Mouse (Mus musculus) hindbrain, embryonic 10.5 days (tissue): ENCODE results near the gene Map4. TPM values are rescaled to one million over a fixed set of nuclear protein-coding genes. Genes with fewer than 3 reads are reported as not detected.

Experiments
- DNase-seq: peaks from one replicate; pipeline ENCODE4 v3.0.0-alpha.2; 2017; ENCODE audit warnings: low spot score
- H3K27ac ChIP-seq: fragments of 300-500 bp; sonication (generic); 2 replicates; pipeline ENCODE4 v1.5.1; 2016; ENCODE audit warnings: mild to moderate bottlenecking, moderate library complexity
- H3K27me3 ChIP-seq: fragments of 300-500 bp; sonication (generic); 2 replicates; pipeline ENCODE4 v1.6.1; 2016; ENCODE audit warnings: mild to moderate bottlenecking; ENCODE audit not compliant: poor library complexity, insufficient read depth, severe bottlenecking
- H3K36me3 ChIP-seq: fragments of 300-500 bp; sonication (generic); 2 replicates; pipeline ENCODE4 v1.6.1; 2016; ENCODE audit warnings: mild to moderate bottlenecking, moderate library complexity
- H3K4me1 ChIP-seq: fragments of 300-500 bp; sonication (generic); replicated peaks from 2 replicates; pipeline ENCODE4 v1.6.1; 2016; ENCODE audit warnings: mild to moderate bottlenecking
- H3K4me3 ChIP-seq: fragments of 300-500 bp; sonication (generic); 2 replicates; pipeline ENCODE4 v1.5.1; 2016; ENCODE audit warnings: mild to moderate bottlenecking, moderate library complexity
- H3K9me3 ChIP-seq: fragments of 300-500 bp; sonication (generic); 2 replicates; pipeline ENCODE4 v1.6.1; 2016; ENCODE audit warnings: mild to moderate bottlenecking, moderate library complexity
- WGBS: fragments of 180-500 bp; shearing (Covaris S2); methylation state at CpG from one replicate; pipeline ENCODE4 v1.1.7; 2016; 5-methylcytosine and 5-hydroxymethylcytosine counted together
- polyA plus RNA-seq: library from polyadenylated mRNA; unstranded; fragments of >200 nt; fragmentation: Nextera tagmentation; extraction: Ambion mirVana; gene quantifications from 2 replicates; pipeline ENCODE4 v1.2.1, GENCODE M21; 2016

Gene Map4
- polyA plus RNA-seq, 1 experiment from 2014 or later = 96.3 TPM

DNA sequence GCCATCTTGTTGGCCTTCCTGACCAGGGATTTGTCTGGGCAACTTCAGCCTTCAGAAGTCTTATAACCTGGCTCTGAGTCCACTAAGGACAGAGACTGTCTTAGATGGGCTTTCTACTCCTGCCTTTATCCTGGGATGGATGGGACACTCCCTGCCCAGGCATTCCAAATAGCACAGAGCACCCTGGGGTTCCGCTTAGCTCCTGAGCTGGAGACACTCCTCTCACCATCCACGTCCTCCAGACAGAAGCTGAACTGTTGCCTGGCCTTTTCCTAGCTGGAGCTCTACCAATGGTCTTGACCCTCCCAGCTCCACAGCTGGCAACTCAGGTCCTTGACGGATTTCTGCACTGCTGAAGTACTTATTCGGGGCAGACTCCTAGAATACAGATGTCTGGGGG, 29.0 kb upstream of the Map4 start:
- Histone ChIP-seq H3K9me3 (no peaks in the 10 kb centered on the region), H3K4me1 (peaks cover 3% of the 10 kb centered on the region; the same call in 1 of the 2 replicates), H3K36me3 (no peaks in the 10 kb centered on the region), H3K27ac (no peak overlapping the region), H3K27me3 (no peaks in the 10 kb centered on the region), H3K4me3 (no peak overlapping the region)
- WGBS = 65% methylated on average over 4 of the region's 4 CpGs
- no peak for DNase-seq

DNA sequence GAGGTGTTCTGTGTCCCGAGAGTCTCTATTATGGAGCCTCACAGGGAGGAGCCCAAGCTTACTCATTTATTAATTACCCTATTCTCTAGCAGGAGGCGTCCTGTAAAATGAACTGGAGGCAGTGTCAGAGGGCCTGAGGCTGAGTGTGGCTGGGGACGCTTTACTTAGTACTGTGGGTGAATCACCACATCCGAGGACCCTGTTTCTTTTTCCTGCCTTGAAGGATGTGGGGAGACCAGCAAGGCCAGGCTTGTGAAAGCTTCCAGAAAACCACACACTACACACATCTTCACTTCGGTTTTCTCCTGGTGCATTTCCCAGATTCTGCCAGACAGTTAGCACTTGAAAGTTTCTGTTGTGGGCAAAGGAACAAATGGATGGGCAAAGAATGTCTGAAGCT, 28.5 kb upstream of the Map4 start:
- no peak overlapping the region for H3K27ac ChIP-seq
- 73% methylated on average over 5 of the region's 5 CpGs for WGBS
- no peaks in the 10 kb centered on the region for H3K9me3 ChIP-seq
- no peak for DNase-seq
- H3K27me3 ChIP-seq = no peaks in the 10 kb centered on the region
- H3K4me3 ChIP-seq = no peak overlapping the region
- H3K4me1 ChIP-seq = peaks cover 8% of the 10 kb centered on the region
- H3K36me3 ChIP-seq = no peaks in the 10 kb centered on the region

DNA sequence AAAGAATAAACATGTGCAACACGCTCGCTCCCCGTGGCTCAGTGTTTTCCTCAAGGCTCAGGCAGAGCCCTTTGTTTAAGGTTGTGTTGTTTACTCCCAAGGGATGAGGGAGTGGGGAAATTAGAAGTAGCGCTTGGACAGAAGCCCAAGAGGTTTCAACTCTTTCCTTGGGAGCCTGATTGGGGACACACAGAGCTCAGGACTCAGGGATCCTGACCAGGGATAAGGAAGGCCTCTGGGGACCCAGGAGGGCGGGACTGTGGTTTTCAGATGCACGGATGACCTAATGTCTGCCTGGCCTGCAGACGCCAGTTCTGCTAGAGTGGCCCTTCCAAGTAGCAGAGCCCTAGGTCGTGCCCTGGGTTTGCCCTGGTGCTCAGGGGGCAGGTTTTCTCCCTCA, 24.0 kb upstream of the Map4 start:
- DNase-seq = no peak
- Histone ChIP-seq H3K9me3 (no peaks in the 10 kb centered on the region), H3K4me1 (peaks cover 8% of the 10 kb centered on the region; the same call in 1 of the 2 replicates), H3K4me3 (no peak overlapping the region), H3K36me3 (no peaks in the 10 kb centered on the region), H3K27me3 (no peaks in the 10 kb centered on the region), H3K27ac (no peak overlapping the region)
- 61% methylated on average over 8 of the region's 8 CpGs for WGBS

DNA sequence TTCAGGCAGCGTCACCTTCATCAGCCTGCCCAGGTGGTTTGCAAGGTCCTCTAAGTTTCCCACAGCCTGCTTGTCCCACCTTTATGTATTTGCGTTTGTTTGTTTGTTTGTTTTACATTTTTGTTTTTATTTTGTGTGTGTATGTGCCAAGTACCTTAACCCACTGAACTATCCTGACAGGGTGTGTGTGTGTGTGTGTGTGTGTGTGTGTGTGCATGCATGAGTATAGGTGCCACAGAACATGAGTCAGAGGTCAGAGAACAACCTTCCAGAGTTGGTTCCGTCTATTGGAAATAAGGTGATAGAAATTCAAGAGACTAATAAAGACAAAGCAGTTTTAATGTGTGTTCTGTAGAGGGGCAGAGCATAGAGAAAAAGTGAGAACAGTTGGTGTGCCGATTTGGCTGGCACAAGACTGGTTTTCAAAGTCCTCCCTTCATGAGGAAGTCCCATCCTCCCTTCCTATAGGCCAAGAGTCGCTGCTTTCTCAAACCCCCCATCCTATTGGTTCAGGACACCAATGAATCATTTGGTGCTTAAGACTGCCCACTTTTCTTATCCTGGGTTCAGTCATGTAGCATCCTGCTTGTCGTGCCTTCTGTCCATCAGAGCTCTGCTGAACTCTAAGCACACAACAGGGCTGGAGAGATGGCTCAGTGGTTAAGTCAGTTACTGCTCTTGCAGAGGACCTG, 23.3 kb upstream of the Map4 start:
- no peaks in the 10 kb centered on the region for H3K9me3 ChIP-seq
- H3K4me1 ChIP-seq = peaks cover 5% of the 10 kb centered on the region; the same call in 1 of the 2 replicates
- no peaks in the 10 kb centered on the region for H3K27me3 ChIP-seq
- 81% methylated on average over 6 of the region's 6 CpGs for WGBS
- H3K36me3 ChIP-seq = no peaks in the 10 kb centered on the region
- H3K4me3 ChIP-seq = no peak overlapping the region
- no peak overlapping the region for H3K27ac ChIP-seq
- no peak for DNase-seq

DNA sequence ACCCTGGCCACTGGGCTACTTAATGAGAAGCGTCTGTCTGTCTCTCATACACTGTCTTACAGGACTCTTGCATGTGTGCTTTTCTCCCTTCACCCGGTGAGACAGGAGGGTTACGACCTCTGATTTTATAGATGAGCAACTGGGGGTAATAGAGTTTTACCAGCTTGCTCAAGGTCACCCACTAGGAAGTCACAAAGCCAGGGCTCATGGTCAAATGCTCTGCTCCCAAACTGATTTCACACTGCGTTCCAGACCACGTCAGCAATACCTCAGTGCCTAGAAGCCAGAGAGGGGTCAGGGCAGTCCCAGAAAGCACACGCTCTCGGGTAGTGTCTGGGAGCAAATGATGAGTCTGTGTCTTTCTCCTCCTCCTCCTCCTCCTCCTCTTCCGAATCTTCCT, 22.2 kb upstream of the Map4 start:
- Histone ChIP-seq H3K4me1 (peaks cover 5% of the 10 kb centered on the region; the same call in 1 of the 2 replicates), H3K4me3 (no peak overlapping the region), H3K9me3 (no peaks in the 10 kb centered on the region), H3K36me3 (no peaks in the 10 kb centered on the region), H3K27ac (no peak overlapping the region), H3K27me3 (no peaks in the 10 kb centered on the region)
- DNase-seq = no peak
- WGBS = 69% methylated on average over 8 of the region's 8 CpGs

DNA sequence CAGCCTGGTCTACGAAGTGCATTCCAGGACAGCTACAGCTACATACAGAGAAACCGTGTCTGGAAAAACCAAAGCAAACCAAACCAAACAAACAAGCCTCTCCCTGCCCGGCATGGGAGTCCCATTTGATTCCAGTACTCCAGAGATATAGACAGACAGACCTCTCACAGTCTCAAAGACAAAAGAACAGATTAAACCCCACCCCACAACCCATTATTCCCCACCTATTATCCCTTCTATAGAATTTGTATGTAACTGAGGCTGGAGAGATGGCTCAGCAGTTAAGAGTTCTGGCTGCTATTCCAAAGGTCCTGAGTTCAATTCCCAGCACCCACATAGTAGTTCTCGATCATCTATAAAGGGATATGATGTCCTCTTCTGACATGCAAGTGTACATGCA, 21.3 kb upstream of the Map4 start:
- Histone ChIP-seq H3K9me3 (no peaks in the 10 kb centered on the region), H3K36me3 (no peaks in the 10 kb centered on the region), H3K27ac (no peak overlapping the region), H3K4me1 (peaks cover 5% of the 10 kb centered on the region; the same call in 1 of the 2 replicates), H3K27me3 (no peaks in the 10 kb centered on the region), H3K4me3 (no peak overlapping the region)
- no peak for DNase-seq
- WGBS = 90% methylated on average over 4 of the region's 4 CpGs

DNA sequence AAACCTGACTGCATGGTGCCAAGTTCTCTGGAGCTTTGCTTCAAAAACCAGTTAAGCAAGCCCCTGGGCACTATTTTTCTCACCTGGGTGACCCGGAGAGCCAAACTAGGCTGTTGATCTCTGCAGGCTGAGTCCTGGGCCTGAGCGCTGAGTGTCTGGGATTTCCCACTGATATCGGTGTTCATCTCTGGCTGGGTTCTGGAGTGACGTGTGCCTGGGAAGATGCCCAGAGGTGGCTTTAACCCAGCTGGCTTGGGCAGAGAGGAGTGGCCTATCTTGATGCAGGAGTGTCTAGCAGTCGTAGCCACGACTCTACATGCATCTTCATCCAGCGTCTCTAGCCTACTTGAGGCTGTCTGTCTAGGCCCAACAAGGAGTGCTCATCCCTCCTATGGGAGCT, 19.5 kb upstream of the Map4 start:
- no peaks in the 10 kb centered on the region for H3K36me3 ChIP-seq
- no peaks in the 10 kb centered on the region for H3K9me3 ChIP-seq
- DNase-seq = no peak
- H3K27ac ChIP-seq = no peak overlapping the region
- H3K4me1 ChIP-seq = peaks cover 5% of the 10 kb centered on the region; the same call in 1 of the 2 replicates
- H3K4me3 ChIP-seq = no peak overlapping the region
- H3K27me3 ChIP-seq = no peaks in the 10 kb centered on the region
- 90% methylated on average over 7 of the region's 7 CpGs for WGBS

DNA sequence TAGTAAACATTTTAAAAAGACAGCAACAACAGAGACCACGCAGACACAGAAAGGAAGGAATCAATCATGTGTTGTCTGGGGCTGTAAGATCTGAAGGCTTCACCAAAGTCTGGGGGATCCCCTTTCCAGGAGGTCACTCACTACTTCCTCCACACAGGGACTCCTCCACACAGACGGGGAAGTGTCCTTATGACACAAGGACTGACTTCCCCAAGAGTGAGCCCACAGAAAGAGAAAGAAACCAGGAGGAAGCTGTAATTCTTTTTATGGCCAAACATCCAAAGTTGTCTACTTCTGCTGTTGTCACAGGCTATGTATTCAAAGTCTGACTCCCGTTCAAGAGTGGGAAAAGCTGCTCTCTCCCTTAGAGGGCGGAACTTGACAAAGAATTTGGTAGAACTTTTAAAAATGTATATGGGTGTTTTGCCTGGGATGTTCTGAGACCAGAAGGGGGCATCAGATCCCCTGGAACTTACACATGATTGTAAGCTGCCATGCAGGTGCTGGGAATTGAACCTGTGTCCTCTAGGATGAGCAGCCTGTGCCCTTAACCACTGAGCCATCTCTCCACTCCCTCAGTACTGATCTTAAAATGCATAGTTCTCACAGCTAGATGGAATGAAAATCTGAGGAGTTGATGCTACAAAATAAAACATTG, 16.9 kb upstream of the Map4 start:
- DNase-seq = no peak
- Histone ChIP-seq H3K27ac (no peak overlapping the region), H3K27me3 (no peaks in the 10 kb centered on the region), H3K9me3 (no peaks in the 10 kb centered on the region), H3K4me1 (no peaks in the 10 kb centered on the region), H3K36me3 (no peaks in the 10 kb centered on the region), H3K4me3 (no peak overlapping the region)
- WGBS = 74% methylated on average over 4 of the region's 4 CpGs

DNA sequence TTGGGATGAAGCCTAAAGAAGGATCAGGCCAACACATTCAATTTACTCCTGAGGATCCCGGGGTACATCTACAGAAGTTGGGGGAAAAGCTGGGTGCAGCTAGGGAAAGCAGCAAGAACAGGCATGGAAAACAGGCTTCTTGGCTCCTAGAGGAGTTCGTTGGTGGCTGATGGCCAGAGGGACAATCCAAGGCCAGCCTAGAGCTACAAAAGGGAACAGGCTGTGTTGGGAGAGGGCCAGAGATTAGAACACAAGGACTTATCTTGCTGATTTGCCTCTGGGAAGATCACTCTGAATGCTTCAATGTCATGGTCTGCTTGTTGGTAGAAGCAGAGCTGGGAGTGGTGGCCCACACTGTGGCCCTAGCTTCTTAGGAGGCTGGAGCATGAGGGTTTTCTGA, 13.3 kb upstream of the Map4 start:
- Histone ChIP-seq H3K27me3 (no peaks in the 10 kb centered on the region), H3K27ac (no peak overlapping the region), H3K4me1 (no peaks in the 10 kb centered on the region), H3K4me3 (no peak overlapping the region), H3K9me3 (no peaks in the 10 kb centered on the region), H3K36me3 (no peaks in the 10 kb centered on the region)
- no peak for DNase-seq
- WGBS = 93% methylated on average over 2 of the region's 2 CpGs

DNA sequence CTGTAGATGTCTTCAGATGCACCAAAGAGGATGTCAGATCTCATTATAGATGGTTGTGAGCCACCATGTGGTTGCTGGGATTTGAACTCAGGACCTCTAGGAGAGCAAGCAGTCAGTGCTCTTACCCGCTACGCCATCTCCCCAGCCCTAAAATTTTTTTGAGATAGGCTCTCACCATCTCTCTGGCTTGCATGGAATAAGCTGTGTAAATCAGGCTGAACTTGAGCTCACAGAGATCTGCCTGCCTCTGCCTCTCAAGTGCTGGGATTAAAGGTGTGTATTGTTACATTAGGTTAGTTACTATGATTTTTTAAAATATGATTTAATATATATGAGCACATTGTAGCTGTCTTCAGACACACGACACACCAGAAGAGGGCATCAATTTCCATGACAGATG, 2.1 kb upstream of the Map4 start:
- 97% methylated on average over 3 of the region's 3 CpGs for WGBS
- Histone ChIP-seq H3K27ac (no peak overlapping the region), H3K36me3 (no peaks in the 10 kb centered on the region), H3K9me3 (no peaks in the 10 kb centered on the region), H3K4me3 (no peak overlapping the region), H3K27me3 (no peaks in the 10 kb centered on the region), H3K4me1 (peaks cover 21% of the 10 kb centered on the region)
- no peak for DNase-seq

DNA sequence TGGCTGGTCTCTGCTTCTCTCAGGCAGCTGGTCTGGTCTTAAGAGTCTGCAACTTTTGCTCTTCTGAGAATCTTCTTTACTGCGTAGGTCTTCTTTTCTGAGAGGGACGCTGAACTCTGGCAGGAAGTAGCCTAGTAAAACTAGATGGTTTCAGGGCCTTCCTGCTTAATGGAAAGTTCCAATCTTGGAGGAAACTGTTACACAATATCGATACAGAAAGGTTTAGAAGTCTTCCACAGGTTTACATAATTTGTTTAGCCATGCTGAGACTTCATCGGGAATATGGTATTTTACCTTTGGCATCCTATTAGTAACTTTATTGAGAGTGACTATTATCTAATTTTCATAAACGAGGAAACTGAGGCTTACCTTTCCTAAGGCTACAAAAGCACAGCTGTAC, 1.2 kb upstream of the Map4 start:
- Histone ChIP-seq H3K27me3 (no peaks in the 10 kb centered on the region), H3K4me3 (no peak overlapping the region), H3K9me3 (no peaks in the 10 kb centered on the region), H3K4me1 (peaks cover 21% of the 10 kb centered on the region), H3K36me3 (no peaks in the 10 kb centered on the region), H3K27ac (no peak overlapping the region)
- 93% methylated on average over 5 of the region's 5 CpGs for WGBS
- DNase-seq = no peak

DNA sequence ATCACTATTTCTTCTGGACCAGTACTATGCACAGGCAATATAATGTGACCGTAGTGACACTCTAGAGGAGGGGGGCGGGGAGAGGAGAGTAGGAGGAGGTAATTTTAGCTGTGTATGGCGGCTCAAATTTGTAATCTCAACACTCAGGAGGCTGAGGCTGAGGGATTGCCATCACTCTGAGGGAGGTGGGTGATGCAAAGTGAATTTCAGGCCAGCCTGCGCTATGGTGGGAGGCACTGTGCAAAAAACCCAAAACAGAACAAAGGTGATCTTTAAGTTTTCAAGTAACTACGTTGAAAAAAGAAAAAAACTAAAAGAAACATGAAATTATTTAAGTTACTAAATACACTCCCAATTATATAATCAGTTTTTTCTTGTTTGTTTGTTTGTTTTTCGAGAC, 508 bp upstream of the Map4 start:
- Histone ChIP-seq H3K27ac (peak overlapping the region; percentile 94), H3K27me3 (no peaks in the 10 kb centered on the region), H3K4me3 (peak overlapping the region; percentile 81), H3K36me3 (no peaks in the 10 kb centered on the region), H3K9me3 (no peaks in the 10 kb centered on the region), H3K4me1 (peaks cover 21% of the 10 kb centered on the region)
- DNase-seq = no peak
- 72% methylated on average over 6 of the region's 6 CpGs for WGBS

DNA sequence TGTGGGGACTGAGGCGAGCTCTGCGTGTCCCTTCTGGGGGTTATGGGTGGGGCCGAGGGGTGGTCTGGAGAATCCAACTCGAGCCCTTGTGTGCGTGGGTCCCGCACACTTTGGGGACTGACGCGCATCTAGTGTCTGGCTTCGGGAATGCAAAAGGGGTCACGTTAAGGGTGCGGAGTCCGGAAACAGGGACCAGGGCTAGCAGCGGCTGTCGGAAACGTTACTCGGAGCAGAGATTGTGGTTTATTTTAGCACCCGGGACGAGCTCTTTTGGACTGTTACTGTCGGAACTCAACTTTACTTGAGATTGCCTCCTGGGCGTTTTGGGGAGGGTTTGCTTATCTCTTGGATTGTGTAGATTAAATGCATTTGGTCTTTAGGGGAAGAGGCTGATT, 1.1 kb downstream of the Map4 start:
- Histone ChIP-seq H3K4me1 (peaks cover 21% of the 10 kb centered on the region), H3K27me3 (no peaks in the 10 kb centered on the region), H3K27ac (peak overlapping the region; percentile 94), H3K9me3 (no peaks in the 10 kb centered on the region), H3K36me3 (no peaks in the 10 kb centered on the region), H3K4me3 (peak overlapping the region; percentile 81)
- peak; percentile 52 for DNase-seq
- under 1% methylated on average over 20 of the region's 20 CpGs for WGBS
